Mouse (Mus musculus): ENCODE measurements around the gene Slc37a1. TPM values are rescaled to one million over a fixed set of nuclear protein-coding genes. Genes with fewer than 3 reads are reported as not detected.
A peak's percentile ranks its signal among the peaks of the same experiment; 100 is the strongest.

The Slc37a1 gene
- polyA plus RNA-seq, 1 experiment from 2014 or later: 9.0 TPM

DNA sequence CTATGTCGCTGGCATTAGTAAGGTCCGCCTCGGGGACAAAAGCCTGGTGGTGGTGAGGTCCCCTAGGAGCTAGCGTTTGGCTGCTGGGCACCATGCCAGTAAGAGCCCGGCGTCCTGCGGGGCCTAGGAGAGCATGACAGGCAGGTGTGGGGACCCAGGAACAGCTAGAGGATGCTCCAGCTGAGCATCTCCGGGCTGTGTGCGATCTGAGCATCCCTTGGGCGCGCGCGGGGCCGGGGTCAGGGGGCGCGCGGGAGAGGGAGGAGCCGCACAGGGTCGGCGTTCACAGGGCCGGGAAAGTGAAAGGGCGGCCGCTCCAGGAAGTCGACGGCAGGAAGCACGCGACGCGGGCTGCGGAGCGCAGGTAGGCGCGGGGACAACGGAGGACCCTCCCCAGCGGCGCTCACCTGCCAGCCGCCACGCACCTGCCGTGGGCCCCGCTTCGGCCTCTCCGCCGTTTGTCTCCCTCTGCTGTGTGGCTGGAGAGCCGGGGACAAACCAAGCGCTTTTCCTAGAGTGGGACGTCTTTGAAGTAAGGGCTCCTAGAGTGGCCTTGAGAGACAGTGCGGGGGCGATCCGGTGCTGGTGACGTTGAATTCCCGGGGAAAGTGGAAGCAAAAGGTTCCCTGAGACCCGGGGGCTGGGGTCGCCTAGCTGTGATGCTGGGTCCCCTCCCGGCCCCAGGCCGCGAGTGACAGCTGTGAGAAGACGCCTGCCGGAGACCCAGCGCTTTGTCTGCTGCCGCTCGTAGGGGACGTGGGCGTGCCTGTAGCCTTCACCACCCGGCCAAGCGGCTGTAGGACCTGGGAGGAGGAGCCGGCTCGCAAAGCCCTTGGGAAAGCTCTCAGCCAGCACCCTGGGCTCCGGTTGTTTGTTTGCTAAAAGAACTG is 9.5 kb downstream of the Slc37a1 start:
- Histone ChIP-seq H3K4me2 (peak overlapping the region; percentile 97), H3K27me3 (replicated peaks) (no peaks in the 10 kb centered on the region), H3K9ac (replicated peaks) (peak overlapping the region; percentile 70), H3K4me3 (replicated peaks) (peak overlapping the region; percentile 55), H3K9me3 (replicated peaks) (no peaks in the 10 kb centered on the region), H3K4me1 (peaks cover 38% of the 10 kb centered on the region), H3K36me3 (no peaks in the 10 kb centered on the region), H3K27ac (replicated peaks) (peak overlapping the region; percentile 77)
- ATAC-seq (ENCODE audit: low FRiP score): peak; percentile 81
- 0% methylated on average over 60 of the region's 68 CpGs for WGBS

GRCm38 (mm10) chr17:31297521-31297939 is 10.9 kb downstream of the Slc37a1 start:
- Histone ChIP-seq H3K4me2 (peak overlapping the region; percentile 97), H3K9ac (replicated peaks) (peak overlapping the region; percentile 70; the same call in 1 of the 2 replicates), H3K36me3 (no peaks in the 10 kb centered on the region), H3K27ac (replicated peaks) (no peak overlapping the region), H3K4me3 (replicated peaks) (peak overlapping the region; percentile 55), H3K4me1 (peaks cover 38% of the 10 kb centered on the region), H3K27me3 (replicated peaks) (no peaks in the 10 kb centered on the region), H3K9me3 (replicated peaks) (no peaks in the 10 kb centered on the region)
- WGBS: 11% methylated on average over 7 of the region's 7 CpGs
- ATAC-seq (ENCODE audit: low FRiP score): no peak

DNA sequence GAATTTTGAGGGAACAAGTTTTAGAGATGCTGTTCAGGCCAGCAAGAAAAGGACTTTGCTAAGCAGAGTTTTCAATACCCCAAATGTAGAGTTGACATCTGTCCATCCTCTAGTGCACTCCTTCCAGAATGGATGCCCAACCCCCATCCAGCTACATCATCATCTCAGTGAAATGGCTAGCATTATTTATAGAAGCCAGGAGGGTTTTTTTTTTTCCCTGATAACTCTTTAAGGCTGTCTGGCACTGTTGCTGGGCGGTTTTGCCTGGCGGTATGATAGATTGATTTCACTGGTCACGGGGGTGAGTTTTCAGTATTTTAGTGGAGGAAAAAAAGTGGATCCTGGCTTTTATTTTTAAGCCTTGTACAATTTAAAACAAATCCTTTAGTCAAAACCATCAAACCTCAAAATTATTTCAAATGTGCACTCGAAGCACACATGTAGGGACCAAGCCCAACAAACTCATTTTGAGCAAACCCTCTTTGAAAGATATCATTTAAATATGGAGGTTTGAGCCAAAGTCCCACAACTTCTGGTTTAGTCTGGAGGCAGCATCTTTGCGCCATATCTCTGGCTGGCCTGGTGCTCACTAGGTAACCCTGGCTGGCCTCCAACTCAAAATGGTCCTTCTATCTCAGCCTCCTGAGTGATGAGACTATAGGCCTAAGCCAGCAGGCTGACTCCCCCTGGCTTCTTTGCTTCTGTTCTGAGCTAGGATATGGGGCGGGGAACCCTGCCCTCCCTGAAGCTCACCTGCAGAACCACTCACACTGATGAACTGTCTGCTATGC is 12.0 kb downstream of the Slc37a1 start:
- 80% methylated on average over 6 of the region's 6 CpGs for WGBS
- peaks cover 38% of the 10 kb centered on the region for H3K4me1 ChIP-seq
- H3K4me3 ChIP-seq (replicated peaks): no peak overlapping the region
- H3K27me3 ChIP-seq (replicated peaks): no peaks in the 10 kb centered on the region
- no peaks in the 10 kb centered on the region for H3K9me3 ChIP-seq (replicated peaks)
- no peaks in the 10 kb centered on the region for H3K36me3 ChIP-seq
- no peak overlapping the region for H3K4me2 ChIP-seq
- H3K9ac ChIP-seq (replicated peaks): no peak overlapping the region
- no peak for ATAC-seq (ENCODE audit: low FRiP score)
- H3K27ac ChIP-seq (replicated peaks): no peak overlapping the region

DNA sequence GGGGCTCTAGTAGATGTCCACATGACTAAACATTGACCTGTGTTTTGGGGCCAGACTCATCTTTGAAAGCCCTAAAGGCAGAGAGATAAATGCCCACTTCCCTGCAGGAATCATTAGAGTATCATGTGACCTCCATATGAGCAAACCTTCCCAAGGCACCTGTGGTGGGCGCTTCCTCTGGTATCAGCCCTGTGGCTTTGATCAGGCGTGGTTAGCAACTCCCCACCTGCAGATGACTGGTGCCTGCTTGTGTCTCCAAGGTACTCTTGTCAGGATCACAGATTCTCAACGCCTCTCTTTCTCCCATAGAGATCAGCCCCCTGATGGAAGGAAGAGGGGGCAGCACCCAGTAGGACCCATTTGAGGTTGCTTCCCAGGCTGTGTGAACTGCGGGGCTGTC is 13.4 kb downstream of the Slc37a1 start:
- no peak for ATAC-seq (ENCODE audit: low FRiP score)
- 88% methylated on average over 4 of the region's 4 CpGs for WGBS
- H3K4me2 ChIP-seq: no peak overlapping the region

DNA sequence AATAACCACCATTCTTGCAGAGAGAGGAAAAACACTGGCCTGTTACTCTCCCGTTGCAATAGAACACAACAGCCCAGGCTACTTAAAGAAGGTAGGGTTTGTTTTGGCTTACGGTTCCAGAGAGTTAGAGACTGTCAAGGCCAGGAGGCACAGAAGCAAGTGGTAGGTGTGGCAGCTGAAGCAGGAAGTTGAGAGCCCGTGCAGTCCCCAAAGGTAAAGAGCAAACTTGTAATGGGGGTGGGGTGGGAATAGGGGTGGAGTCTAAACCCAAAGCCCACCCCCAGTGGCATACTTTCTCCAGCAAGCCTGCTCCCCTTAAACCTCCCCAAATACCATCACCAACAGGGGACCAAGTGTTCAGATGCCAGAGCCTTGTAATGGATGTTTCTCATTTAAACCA is 14.1 kb downstream of the Slc37a1 start:
- Histone ChIP-seq H3K4me2 (no peak overlapping the region), H3K27me3 (replicated peaks) (no peaks in the 10 kb centered on the region), H3K9ac (replicated peaks) (no peak overlapping the region), H3K27ac (replicated peaks) (no peak overlapping the region), H3K4me3 (replicated peaks) (no peak overlapping the region), H3K36me3 (no peaks in the 10 kb centered on the region), H3K9me3 (replicated peaks) (no peaks in the 10 kb centered on the region), H3K4me1 (peaks cover 38% of the 10 kb centered on the region)
- ATAC-seq (ENCODE audit: low FRiP score): no peak
- WGBS: 79% methylated on average over 3 of the region's 3 CpGs

More for the DNA sequence above, 13.4 kb downstream of the Slc37a1 start:
- Histone ChIP-seq H3K36me3 (no peaks in the 10 kb centered on the region), H3K27ac (replicated peaks) (no peak overlapping the region), H3K9ac (replicated peaks) (no peak overlapping the region), H3K4me1 (peaks cover 40% of the 10 kb centered on the region), H3K9me3 (replicated peaks) (no peaks in the 10 kb centered on the region), H3K4me3 (replicated peaks) (no peak overlapping the region), H3K27me3 (replicated peaks) (no peaks in the 10 kb centered on the region)

DNA sequence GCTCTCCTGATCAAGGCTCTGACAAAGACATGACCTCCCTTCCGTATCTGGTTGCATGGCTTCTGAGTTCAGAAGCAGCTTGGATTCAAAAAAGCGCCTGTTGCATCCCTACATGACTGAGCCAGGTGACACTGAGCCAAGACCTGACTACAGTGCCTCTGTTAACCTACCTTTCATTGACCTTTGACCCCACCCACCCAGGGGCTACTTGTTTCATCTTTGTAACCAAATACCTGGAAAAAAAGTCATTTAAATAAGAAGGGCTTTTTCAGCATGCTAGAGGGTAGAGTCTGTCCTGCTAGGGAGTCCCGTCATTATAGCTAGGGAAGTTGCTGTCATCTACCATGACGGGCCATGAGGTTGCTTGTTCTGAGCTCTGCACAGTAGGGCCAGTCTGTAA is 16.8 kb downstream of the Slc37a1 start:
- H3K27me3 ChIP-seq (replicated peaks): no peaks in the 10 kb centered on the region
- H3K9me3 ChIP-seq (replicated peaks): no peaks in the 10 kb centered on the region
- no peak overlapping the region for H3K9ac ChIP-seq (replicated peaks)
- peaks cover 2% of the 10 kb centered on the region; the same call in 1 of the 2 replicates for H3K36me3 ChIP-seq
- ATAC-seq (ENCODE audit: low FRiP score): no peak
- H3K4me3 ChIP-seq (replicated peaks): no peak overlapping the region
- no peak overlapping the region for H3K4me2 ChIP-seq
- peaks cover 11% of the 10 kb centered on the region for H3K4me1 ChIP-seq
- no peak overlapping the region for H3K27ac ChIP-seq (replicated peaks)
- 84% methylated on average over 4 of the region's 4 CpGs for WGBS

GRCm38 (mm10) chr17:31304895-31305775 is 18.5 kb downstream of the Slc37a1 start:
- Histone ChIP-seq H3K27me3 (replicated peaks) (no peaks in the 10 kb centered on the region), H3K4me3 (replicated peaks) (no peak overlapping the region), H3K36me3 (peaks cover 2% of the 10 kb centered on the region; the same call in 1 of the 2 replicates), H3K4me2 (no peak overlapping the region), H3K9me3 (replicated peaks) (no peaks in the 10 kb centered on the region), H3K9ac (replicated peaks) (no peak overlapping the region), H3K27ac (replicated peaks) (no peak overlapping the region), H3K4me1 (peaks cover 18% of the 10 kb centered on the region)
- WGBS: 67% methylated on average over 12 of the region's 12 CpGs
- ATAC-seq (ENCODE audit: low FRiP score): no peak

- no peak overlapping the region for H3K27ac ChIP-seq (replicated peaks)
- H3K4me1 ChIP-seq: peaks cover 18% of the 10 kb centered on the region
- 69% methylated on average over 5 of the region's 5 CpGs for WGBS
- H3K4me2 ChIP-seq: no peak overlapping the region
- H3K36me3 ChIP-seq: peaks cover 2% of the 10 kb centered on the region; the same call in 1 of the 2 replicates
- H3K4me3 ChIP-seq (replicated peaks): no peak overlapping the region
- H3K9me3 ChIP-seq (replicated peaks): no peaks in the 10 kb centered on the region
- H3K9ac ChIP-seq (replicated peaks): no peak overlapping the region
- ATAC-seq (ENCODE audit: low FRiP score): no peak
- no peaks in the 10 kb centered on the region for H3K27me3 ChIP-seq (replicated peaks)
Observed at GRCm38 (mm10) chr17:31305776-31306120, 19.2 kb downstream of the Slc37a1 start.

DNA sequence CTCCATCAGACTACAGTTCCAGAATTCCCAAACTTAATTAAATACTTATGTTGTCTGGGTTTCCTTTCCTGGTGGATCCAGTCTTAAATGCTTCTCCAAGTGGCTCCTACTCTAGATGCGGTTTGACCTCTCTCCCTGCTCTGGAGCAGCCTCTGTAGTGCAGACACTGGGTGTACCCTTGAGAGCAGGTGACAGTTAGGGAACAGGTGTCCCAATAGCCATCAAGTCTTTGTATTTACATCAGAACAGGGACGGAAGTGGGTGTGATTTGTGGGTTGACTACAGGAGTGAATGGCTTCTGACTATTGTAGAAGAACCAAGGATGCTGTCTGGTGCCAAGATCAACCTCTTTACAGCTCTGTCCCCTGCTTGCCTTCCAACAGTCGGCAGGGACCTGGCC is 21.2 kb downstream of the Slc37a1 start:
- ATAC-seq (ENCODE audit: low FRiP score): no peak
- 71% methylated on average over 3 of the region's 3 CpGs for WGBS

DNA sequence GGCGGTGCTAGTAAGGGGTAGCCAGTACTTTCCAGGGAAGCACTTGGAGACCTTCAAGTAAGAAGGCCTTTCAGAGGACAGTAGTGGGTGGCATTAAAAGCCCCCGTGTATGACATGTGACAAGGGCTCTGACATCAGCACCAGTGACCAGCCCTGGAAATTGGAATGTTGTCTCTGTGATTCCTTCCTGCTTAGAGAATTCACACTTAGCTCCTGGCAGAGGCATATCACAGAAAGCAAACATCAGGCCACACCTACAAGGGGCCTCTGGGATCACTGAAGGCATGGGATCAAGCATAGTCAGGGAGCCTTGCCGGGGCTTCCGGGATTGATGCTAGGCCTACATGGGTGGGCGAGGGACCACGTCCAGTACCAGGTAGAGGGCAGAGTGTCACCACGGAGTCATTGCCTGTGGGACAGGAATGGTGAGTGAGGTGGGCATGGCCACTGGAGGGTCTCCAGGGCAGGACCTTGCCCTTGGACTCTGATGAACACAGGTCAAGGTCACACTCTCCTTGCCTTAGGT is 21.8 kb downstream of the Slc37a1 start:
- Histone ChIP-seq H3K27me3 (replicated peaks) (no peaks in the 10 kb centered on the region), H3K27ac (replicated peaks) (no peak overlapping the region), H3K9ac (replicated peaks) (no peak overlapping the region), H3K4me1 (peaks cover 18% of the 10 kb centered on the region), H3K4me3 (replicated peaks) (no peak overlapping the region), H3K4me2 (no peak overlapping the region), H3K36me3 (peaks cover 2% of the 10 kb centered on the region; the same call in 1 of the 2 replicates), H3K9me3 (replicated peaks) (no peaks in the 10 kb centered on the region)
- ATAC-seq (ENCODE audit: low FRiP score): no peak
- WGBS: 95% methylated on average over 7 of the region's 7 CpGs

More for the DNA sequence above, 21.2 kb downstream of the Slc37a1 start:
- no peak overlapping the region for H3K4me2 ChIP-seq
- peaks cover 2% of the 10 kb centered on the region; the same call in 1 of the 2 replicates for H3K36me3 ChIP-seq
- no peak overlapping the region for H3K27ac ChIP-seq (replicated peaks)
- no peaks in the 10 kb centered on the region for H3K9me3 ChIP-seq (replicated peaks)
- H3K9ac ChIP-seq (replicated peaks): no peak overlapping the region
- no peak overlapping the region for H3K4me3 ChIP-seq (replicated peaks)
- H3K4me1 ChIP-seq: peaks cover 18% of the 10 kb centered on the region
- no peaks in the 10 kb centered on the region for H3K27me3 ChIP-seq (replicated peaks)

GRCm38 (mm10) chr17:31309281-31309793 is 22.7 kb downstream of the Slc37a1 start:
- Histone ChIP-seq H3K36me3 (peaks cover 2% of the 10 kb centered on the region; the same call in 1 of the 2 replicates), H3K27ac (replicated peaks) (peak overlapping the region; percentile 41; the same call in 1 of the 2 replicates), H3K4me1 (peaks cover 18% of the 10 kb centered on the region), H3K4me2 (no peak overlapping the region), H3K27me3 (replicated peaks) (no peaks in the 10 kb centered on the region), H3K9ac (replicated peaks) (no peak overlapping the region), H3K9me3 (replicated peaks) (no peaks in the 10 kb centered on the region), H3K4me3 (replicated peaks) (no peak overlapping the region)
- WGBS: 11% methylated on average over 6 of the region's 6 CpGs
- ATAC-seq (ENCODE audit: low FRiP score): peak; percentile 57

Data from neural tube, embryonic 15.5 days (tissue).